Mouse (Mus musculus) ZHBTc4 (cell line): ENCODE measurements around the gene Naxe.

ENCODE experiments used
- DNase-seq: peaks from one replicate; pipeline ENCODE4 v3.0.0-alpha.2; 2011; ENCODE audit warnings: low read depth, low spot score

Naxe gene

DNA sequence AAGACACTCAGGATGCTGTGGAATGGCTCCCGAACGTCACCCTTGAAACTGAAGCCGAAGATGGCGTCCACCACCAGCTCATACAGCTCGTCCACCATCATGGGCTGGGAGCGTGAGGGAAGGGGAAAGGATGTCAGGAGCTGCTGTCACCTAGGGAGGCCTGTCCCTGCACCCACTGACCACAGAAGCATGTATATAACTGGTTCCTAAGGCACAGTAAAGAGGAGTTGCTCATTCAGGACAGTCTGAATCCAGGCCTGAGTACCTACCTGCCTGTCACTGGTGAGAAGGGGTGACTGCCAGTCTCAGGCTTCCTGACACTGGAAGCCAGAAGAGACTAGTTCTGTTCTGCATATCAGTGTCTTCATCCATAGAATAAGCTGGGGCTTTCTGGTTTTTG is 1.3 kb downstream of the Naxe start:
- no peak for DNase-seq

DNA sequence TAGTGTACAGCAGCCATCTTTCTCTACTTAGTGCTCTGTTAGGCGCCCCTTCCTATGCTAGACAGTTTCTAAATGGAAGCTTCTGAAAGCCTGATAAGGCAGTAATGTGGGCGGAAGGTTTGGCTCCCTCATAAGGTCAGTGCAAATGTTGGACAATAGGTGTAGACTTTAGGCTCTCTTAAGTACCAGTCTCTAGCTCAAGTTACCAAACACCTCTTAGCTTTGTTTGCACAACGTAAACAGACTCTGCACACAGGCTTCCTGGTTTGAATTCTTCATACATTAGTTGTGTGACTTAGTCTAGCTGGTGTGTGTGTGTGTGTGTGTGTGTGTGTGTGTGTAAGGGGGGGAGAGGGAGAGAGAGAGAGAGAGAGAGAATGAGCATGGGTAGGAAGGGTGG is 8.8 kb downstream of the Naxe start:
- no peak for DNase-seq

DNA sequence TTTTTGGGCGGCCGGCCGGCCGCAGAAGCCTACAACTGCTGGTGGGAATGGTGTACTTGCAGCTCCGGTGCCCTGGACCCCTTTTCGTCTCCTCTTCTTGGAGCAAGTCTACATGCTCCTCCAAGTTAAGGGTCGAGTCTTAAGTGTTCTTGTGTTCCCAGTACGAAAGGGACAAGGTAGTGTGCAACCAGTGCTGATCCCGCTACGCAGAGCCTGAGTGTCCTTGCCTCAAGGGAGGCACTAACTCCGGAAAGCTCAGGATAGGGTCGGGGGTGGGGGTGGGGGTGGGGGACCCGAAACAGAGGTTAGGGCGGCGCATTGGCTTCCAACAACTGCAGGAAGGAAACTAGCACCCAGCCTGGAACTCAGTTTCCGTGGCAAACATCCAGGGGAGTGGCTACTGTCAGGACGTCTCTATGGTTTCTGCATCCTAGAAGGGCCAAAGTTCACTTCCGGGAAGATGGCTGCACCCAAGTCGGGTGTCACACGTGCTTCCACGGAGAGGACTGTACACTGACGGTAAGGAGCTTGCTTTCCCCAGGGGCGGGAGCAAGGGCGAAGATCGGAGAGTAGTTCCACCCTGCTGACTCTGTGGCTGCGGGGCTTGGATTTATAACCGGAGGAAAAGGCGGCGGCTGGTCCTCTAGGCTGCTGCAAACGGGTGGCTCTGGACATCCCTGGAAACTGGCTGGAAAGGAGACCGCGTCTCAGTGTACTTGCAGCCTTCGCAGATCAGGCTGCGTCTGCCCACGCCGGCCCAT is 15.5 kb downstream of the Naxe start, which contains the start of gene Gpatch4:
Gene Gpatch4 (plus strand): TSS at position 448 of the 761 bp plus-strand sequence.
- peak; percentile 96 for DNase-seq

DNA sequence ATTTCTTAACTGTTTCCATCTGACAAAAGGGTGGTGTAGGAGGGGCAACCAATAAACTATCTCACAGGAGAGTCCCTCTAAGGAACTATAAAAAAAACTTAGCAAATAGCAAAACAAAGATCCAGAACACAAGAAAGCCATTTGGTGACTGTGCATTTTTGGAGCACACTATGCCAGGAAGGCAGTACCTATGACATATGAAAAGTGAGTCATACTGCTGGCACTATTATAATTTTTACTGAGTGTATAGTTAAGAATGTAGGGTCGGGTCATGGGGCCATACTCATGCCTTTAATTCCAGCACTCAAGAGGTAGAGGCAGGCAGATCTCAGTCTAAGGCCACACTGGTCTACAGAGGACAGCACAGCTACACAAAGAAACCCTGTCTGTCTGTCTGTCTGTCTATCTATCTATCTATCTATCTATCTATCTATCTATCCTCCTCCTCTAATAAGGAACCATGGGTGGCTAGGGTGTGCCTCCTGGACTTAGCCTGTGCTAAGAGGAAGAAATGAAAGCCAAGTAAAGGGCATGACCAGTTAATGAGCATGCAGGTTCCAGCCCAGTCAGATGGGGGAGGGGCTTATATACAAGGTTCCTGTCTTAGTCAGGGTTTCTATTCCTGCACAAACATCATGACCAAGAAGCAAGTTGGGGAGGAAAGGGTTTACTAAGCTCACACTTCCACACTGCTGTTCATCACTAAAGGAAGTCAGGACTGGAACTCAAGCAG is 22.6 kb downstream of the Naxe start:
- DNase-seq: no peak

GRCm38 (mm10) chr3:88033506-88033905 is 24.8 kb downstream of the Naxe start:
- no peak for DNase-seq

DNA sequence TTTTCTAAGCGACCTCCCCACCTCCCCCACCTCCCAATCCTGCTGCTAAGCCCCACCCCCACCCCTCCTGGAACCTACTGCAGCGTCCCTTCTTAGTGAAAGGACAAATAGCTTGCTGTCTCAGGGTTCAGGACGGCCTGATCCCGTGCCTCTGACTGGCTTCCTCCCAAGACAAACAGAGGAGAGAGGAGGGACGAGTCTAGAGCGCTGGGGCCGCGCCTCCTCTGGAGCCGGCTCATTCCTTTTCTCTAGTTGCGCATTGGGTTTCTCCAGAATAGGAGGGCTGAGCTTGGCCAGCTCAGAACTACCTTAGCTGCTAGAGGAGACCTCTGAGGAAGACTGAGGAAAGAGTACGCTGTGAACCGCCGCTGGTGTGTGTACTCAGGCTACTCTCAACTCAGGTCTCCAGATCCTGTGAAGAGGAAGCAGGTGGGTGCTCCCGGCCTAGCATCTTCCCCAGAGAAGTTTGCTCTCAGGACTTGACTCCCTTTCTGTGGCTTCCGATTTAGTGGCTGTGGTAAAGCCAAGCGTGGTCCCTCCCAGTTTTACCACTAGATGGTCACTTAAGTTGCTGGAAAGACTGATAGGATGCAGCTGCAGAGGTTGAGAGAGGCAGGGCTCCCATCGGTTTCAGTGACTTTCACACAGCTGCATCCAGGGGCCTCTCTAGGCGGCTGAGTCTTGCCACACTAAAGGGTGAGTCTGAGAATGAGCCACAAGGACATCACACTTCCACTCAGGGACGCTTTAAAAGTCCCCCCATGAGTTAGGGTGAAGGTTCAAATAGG is 27.5 kb downstream of the Naxe start:
- DNase-seq: peak; percentile 70

DNA sequence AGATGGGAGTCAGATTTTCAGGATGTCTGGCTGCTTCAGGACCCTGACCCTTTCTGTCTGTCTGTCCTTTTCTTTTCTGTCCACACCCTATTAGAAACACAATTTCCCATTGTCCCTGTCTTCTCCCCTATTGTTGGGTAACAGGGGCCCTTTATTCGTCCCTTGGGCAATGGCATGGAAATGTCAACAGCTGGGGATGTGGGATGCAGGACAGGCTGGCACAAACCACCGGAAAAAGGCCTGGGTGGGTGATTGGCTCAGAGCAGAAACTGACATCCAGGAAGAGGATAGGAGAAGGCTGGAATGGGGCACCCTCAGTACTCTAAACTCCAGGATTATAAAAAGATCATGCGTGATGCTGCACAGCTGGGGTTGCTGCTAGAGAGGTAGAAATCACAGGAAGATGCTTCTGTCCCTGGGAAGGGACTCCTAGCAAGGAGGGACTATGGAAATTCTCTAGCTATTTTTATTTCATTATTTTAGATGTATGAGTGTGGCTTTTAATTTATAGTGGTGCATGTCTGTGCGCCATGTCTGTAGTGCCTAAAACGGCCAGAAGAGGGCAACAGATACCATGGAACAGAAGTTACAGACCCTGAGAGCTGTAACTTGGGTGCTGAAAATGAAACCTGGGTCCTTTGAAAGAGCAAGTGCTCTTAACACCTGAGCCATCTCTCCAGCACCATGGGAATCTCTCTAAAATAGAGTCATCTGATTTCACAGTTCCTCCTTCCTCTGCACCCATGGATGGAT is 30.7 kb downstream of the Naxe start, which contains the start of gene Hapln2:
Gene Hapln2 (minus strand): TSS at position 150 of the 753 bp plus-strand sequence.
- peak; percentile 66 for DNase-seq

- no peak for DNase-seq
Measured at GRCm38 (mm10) chr3:88026823-88027222, 31.5 kb downstream of the Naxe start.

DNA sequence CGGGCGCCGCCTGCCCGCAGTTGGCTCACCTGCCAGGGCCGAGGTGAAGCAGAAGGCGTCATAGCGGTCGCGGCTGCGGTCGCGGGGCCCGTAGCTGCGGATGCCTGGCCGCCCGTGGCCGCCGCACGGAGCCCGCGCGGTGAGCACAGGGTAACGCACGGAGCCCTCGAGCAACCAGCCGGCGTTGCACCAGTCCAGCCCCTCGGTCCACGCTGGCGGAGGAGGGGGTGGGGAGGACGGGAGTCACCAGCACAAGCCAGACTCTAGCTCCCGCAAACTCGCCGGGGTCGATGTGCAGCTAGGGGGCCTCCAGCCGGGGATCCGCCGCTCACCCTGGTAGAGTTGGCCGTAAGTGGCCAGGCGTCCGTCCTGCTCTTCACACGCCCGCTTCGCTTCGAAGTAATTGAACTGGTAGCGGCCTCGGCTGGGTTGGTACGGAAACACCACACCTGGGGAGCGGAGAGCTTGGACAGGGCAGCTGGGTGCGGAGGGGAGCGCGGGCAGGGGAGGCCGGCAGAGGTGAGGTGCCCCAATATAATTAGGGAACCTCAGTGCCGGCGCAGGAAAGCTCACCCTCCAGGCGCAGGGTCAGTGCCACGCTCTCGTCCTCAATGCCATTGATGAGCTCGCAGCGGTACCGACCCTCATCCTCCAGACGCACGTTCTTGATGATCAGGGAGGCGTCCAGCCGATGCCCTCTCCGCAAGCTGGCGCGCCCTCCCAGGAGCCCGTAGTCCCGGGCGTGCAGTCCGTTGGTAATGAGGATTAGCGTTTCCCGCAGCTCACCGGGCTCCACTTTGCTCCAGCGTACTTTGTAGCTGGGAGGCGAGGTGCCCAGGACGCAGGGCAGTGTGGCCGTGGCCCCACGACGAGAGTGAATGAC is 34.9 kb downstream of the Naxe start:
- no peak for DNase-seq

- DNase-seq: peak; percentile 96
Measured at GRCm38 (mm10) chr3:88022322-88023191, 35.7 kb downstream of the Naxe start.

DNA sequence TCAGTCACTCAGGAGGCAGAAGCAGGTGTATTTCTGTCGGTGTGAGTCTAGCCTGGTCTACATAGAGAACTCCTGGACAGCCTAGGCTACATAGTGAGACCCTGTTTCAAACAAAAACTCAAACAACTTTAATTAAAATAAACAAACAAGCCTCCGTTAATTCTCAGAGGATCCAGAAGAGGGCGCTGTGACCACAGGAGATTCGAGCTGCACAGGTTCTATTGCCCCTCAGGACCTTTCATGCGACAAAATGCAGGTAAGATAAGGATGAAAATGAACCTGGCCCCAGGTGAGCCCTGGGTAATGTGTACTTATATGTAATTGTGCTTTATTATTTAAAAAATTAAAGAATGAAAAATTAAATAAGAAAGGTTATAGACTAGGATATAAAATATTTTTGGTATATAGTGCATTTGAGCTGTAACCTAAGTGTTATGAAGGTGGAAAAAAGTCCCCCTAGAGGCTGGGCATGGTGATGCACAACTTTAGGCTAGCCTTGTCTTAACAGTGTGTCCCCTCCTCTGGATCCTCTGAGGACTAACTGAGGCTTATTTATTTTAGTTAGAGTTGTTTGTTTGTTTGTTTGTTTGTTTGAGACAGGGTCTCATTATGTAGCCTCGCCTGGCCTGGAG is 47.5 kb downstream of the Naxe start:
- DNase-seq: peak; percentile 82
